Mouse (Mus musculus): ENCODE results near the gene Gm10972. TPM values are rescaled to one million over a fixed set of nuclear protein-coding genes. Genes with fewer than 3 reads are reported as not detected.
"Not testable (repeated sequence)": the region's sequence is repeated elsewhere in the genome, so short reads cannot be mapped to it uniquely, and the experiment has no call there.

The Gm10972 gene
- total RNA-seq (2014; fragmentation: Nextera tagmentation), result not detected in 2 replicates
- total RNA-seq (2017), result not detected in 2 replicates

GRCm38 (mm10) chr3:94642495-94643162 lies at the start of gene Gm10972:
Gene Gm10972, plus strand, starts transcription at chr3:94643112.
- not testable (repeated sequence) for ATAC-seq (replicated peaks; ENCODE audit: poor library complexity, severe bottlenecking)

- no peak for ATAC-seq (replicated peaks; ENCODE audit: poor library complexity, severe bottlenecking)
Observed at GRCm38 (mm10) chr3:94595871-94596287, 47.0 kb upstream of the Gm10972 start.

- ATAC-seq (replicated peaks; ENCODE audit: poor library complexity, severe bottlenecking), result peak; percentile 35; the same call in 1 of the 2 replicates
Observed at GRCm38 (mm10) chr3:94597224-94597779, 45.6 kb upstream of the Gm10972 start.

GRCm38 (mm10) chr3:94601959-94602358 lies 41.0 kb upstream of the Gm10972 start:
- ATAC-seq (replicated peaks; ENCODE audit: poor library complexity, severe bottlenecking), result peak; percentile 76

- ATAC-seq (replicated peaks; ENCODE audit: poor library complexity, severe bottlenecking), result peak; percentile 85
Observed at GRCm38 (mm10) chr3:94609621-94610020, 33.3 kb upstream of the Gm10972 start.

GRCm38 (mm10) chr3:94610581-94610980 lies 32.3 kb upstream of the Gm10972 start:
- no peak for ATAC-seq (replicated peaks; ENCODE audit: poor library complexity, severe bottlenecking)

- ATAC-seq (replicated peaks; ENCODE audit: poor library complexity, severe bottlenecking), result no peak
Observed at GRCm38 (mm10) chr3:94611343-94611742, 31.6 kb upstream of the Gm10972 start.

- no peak for ATAC-seq (replicated peaks; ENCODE audit: poor library complexity, severe bottlenecking)
Observed at GRCm38 (mm10) chr3:94611834-94612233, 31.1 kb upstream of the Gm10972 start.

- ATAC-seq (replicated peaks; ENCODE audit: poor library complexity, severe bottlenecking), result peak; percentile 52; the same call in 1 of the 2 replicates
Observed at GRCm38 (mm10) chr3:94612274-94612673, 30.6 kb upstream of the Gm10972 start.

GRCm38 (mm10) chr3:94613258-94613878 lies 29.5 kb upstream of the Gm10972 start:
- no peak for ATAC-seq (replicated peaks; ENCODE audit: poor library complexity, severe bottlenecking)

- ATAC-seq (replicated peaks; ENCODE audit: poor library complexity, severe bottlenecking), result peak; percentile 61; the same call in 1 of the 2 replicates
Observed at GRCm38 (mm10) chr3:94616717-94617116, 26.2 kb upstream of the Gm10972 start.

- ATAC-seq (replicated peaks; ENCODE audit: poor library complexity, severe bottlenecking), result no peak
Observed at GRCm38 (mm10) chr3:94621740-94622507, 21.0 kb upstream of the Gm10972 start.

GRCm38 (mm10) chr3:94622550-94622949 lies 20.4 kb upstream of the Gm10972 start:
- no peak for ATAC-seq (replicated peaks; ENCODE audit: poor library complexity, severe bottlenecking)

- ATAC-seq (replicated peaks; ENCODE audit: poor library complexity, severe bottlenecking), result no peak
Observed at GRCm38 (mm10) chr3:94624281-94624680, 18.6 kb upstream of the Gm10972 start.

- ATAC-seq (replicated peaks; ENCODE audit: poor library complexity, severe bottlenecking), result no peak
Observed at GRCm38 (mm10) chr3:94628712-94629111, 14.2 kb upstream of the Gm10972 start.

- ATAC-seq (replicated peaks; ENCODE audit: poor library complexity, severe bottlenecking), result no peak
Observed at GRCm38 (mm10) chr3:94629876-94630275, 13.0 kb upstream of the Gm10972 start.

GRCm38 (mm10) chr3:94648755-94649590 lies 6.1 kb downstream of the Gm10972 start:
- no peak for ATAC-seq (replicated peaks; ENCODE audit: poor library complexity, severe bottlenecking)

- ATAC-seq (replicated peaks; ENCODE audit: poor library complexity, severe bottlenecking), result no peak
Observed at GRCm38 (mm10) chr3:94650409-94650808, 7.5 kb downstream of the Gm10972 start.

GRCm38 (mm10) chr3:94653967-94654366 lies 11.1 kb downstream of the Gm10972 start:
- ATAC-seq (replicated peaks; ENCODE audit: poor library complexity, severe bottlenecking), result not testable (repeated sequence)
